8 mouse cellular contexts compared by ENCODE assay signal in the genomic region with DNA sequence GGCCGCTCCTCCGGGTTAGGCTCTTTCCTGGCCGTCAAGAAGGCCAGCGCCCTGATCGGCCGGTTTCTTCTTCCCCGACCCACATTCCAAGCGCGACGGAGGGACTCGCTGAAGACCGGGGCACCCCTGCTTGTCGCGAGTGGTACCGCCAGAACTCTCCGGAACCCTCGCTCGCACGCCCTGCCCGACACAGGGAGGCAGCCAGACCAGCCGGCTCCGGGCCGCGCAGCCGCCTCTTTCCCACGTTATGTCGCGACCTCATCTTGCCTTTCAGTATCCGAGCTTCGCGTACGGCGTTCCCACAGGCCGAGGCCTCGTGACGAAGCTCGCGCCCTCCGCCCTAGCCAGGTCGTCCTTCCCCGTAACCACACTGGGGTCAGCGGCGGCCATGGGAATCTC. TPM values are rescaled to one million over a fixed set of nuclear protein-coding genes. Genes with fewer than 3 reads are reported as not detected.
A peak's percentile ranks its signal among the peaks of the same experiment; 100 is the strongest.
DNase-seq lines count a peak whose midpoint lies in the region; ATAC-seq and TF ChIP-seq lines count a peak whose summit lies in the region.

No protein-coding gene starts in this region.

- H3K9me3 ChIP-seq in E14TG2a.4 (ENCODE audit: low read length), result no peaks in the 10 kb centered on the region
- H3K9me3 ChIP-seq in forebrain, postnatal 0 days (ENCODE audit: low read length), result no peaks in the 10 kb centered on the region

- peak overlapping the region; percentile 99 for H3K9ac ChIP-seq in forebrain, postnatal 0 days

- H3K79me2 ChIP-seq in macrophage (ENCODE audit: inconsistent target), result peaks cover 88% of the 10 kb centered on the region

- intact Hi-C loops in gastrocnemius, postnatal 14 days (cut with DNase I; ENCODE audit: low total_unique reads), result no loop called here

- peaks cover 71% of the 10 kb centered on the region for H3K4me1 ChIP-seq in E14TG2a.4 (replicated peaks; ENCODE audit: low read depth, low read length)
- H3K4me1 ChIP-seq in forebrain, postnatal 0 days (ENCODE audit: insufficient read depth), result peaks cover 17% of the 10 kb centered on the region

- H3K4me3 ChIP-seq in E14TG2a.4 (replicated peaks; ENCODE audit: low read length), result peak overlapping the region; percentile 99
- H3K4me3 ChIP-seq in forebrain, postnatal 0 days (ENCODE audit: low read depth, low read length), result peak overlapping the region; percentile 100
- peak overlapping the region; percentile 50 for H3K4me3 ChIP-seq in macrophage (ENCODE audit: inconsistent target)

- no peaks in the 10 kb centered on the region for H3K27me3 ChIP-seq in E14TG2a.4 (ENCODE audit: insufficient read depth, low read length)
- no peaks in the 10 kb centered on the region for H3K27me3 ChIP-seq in forebrain, postnatal 0 days (ENCODE audit: insufficient read depth, low read length)

- DNase-seq in frontal cortex, postnatal 10 days (ENCODE audit: low spot score in 2 of 2), result peak; percentile 55 to 61
- DNase-seq in frontal cortex, postnatal 36 days (ENCODE audit: low spot score in 2 of 2), result no peak
- no peak for DNase-seq in forebrain, postnatal 0 days
- no peak for DNase-seq in gastrocnemius, postnatal 14 days
- DNase-seq in yolk sac, embryonic 10.5 days (ENCODE audit: low spot score), result no peak
- no peak for DNase-seq in frontal cortex, adult 2 months (ENCODE audit: extremely low spot score in 1 of 2, low spot score in 1 of 2)

- WGBS in forebrain, postnatal 0 days, result 2% methylated on average over 41 of the region's 43 CpGs
- under 1% methylated on average over 37 of the region's 43 CpGs for WGBS in macrophage (ENCODE audit: missing documents)

- H3K27ac ChIP-seq in forebrain, postnatal 0 days (ENCODE audit: low read depth, low read length), result peak overlapping the region; percentile 98
- H3K27ac ChIP-seq in macrophage, result peak overlapping the region; percentile 86

- TF ChIP-seq CTCF in E14TG2a.4 (conservative IDR thresholded peaks at IDR 0.05; ENCODE audit: low read length), result no peak
- TF ChIP-seq CTCF in forebrain, postnatal 0 days (IDR thresholded peaks at IDR 0.05; ENCODE audit: low read depth), result no peak

- peaks cover 90% of the 10 kb centered on the region for H3K36me3 ChIP-seq in E14TG2a.4 (ENCODE audit: insufficient read depth, low read length)
- peaks cover 65% of the 10 kb centered on the region for H3K36me3 ChIP-seq in forebrain, postnatal 0 days (ENCODE audit: insufficient read depth)
- peaks cover 54% of the 10 kb centered on the region for H3K36me3 ChIP-seq in macrophage (ENCODE audit: inconsistent target)

- H3K4me2 ChIP-seq in forebrain, postnatal 0 days (ENCODE audit: low read depth), result peak overlapping the region; percentile 87

- peak; percentile 3 for ATAC-seq in forebrain, postnatal 0 days

RNA-seq across cellular contexts. Expression of a gene that starts 0.5 kb away (rescaled TPM):
- 1,003 and 1,045 TPM in 2 replicates for total RNA-seq in forebrain, postnatal 0 days (2014; rRNA removed)
- polyA plus RNA-seq in forebrain, postnatal 0 days (2015; fragmentation: Nextera tagmentation; extraction: Ambion mirVana), result 614 and 772 TPM in 2 replicates
- total RNA-seq in macrophage (2018; cell fraction: chromatin; rRNA removed), result 1,000 to 10,000 TPM in 13 of 26 experiments, 100 to 1,000 TPM in 13; 445 to 1,542 (median 988) TPM
- 100 to 1,000 TPM; 534 to 868 (median 666) TPM for total RNA-seq in macrophage (2018; cell fraction: cytosol; rRNA removed)
- total RNA-seq in macrophage (2018; cell fraction: nucleus; rRNA removed), result 1,000 to 10,000 TPM in 4 of 26 experiments, 100 to 1,000 TPM in 22; 458 to 1,180 (median 654) TPM
- polyA plus RNA-seq in macrophage (2018), result 683 to 1,306 TPM (median 693 TPM) in 3 replicates
- total RNA-seq in gastrocnemius, postnatal 14 days (2021), result 100 to 1,000 TPM; 141 to 170 TPM
- 365 and 370 TPM in 2 replicates for polyA plus RNA-seq in frontal cortex, adult 2 months (2012; rRNA removed)

RNA-seq across cellular contexts. Expression of a gene that starts 5.8 kb away (rescaled TPM):
- total RNA-seq in forebrain, postnatal 0 days (2014; rRNA removed), result 6.4 and 7.7 TPM in 2 replicates
- polyA plus RNA-seq in forebrain, postnatal 0 days (2015; fragmentation: Nextera tagmentation; extraction: Ambion mirVana), result 16.0 and 16.3 TPM in 2 replicates
- total RNA-seq in macrophage (2018; cell fraction: chromatin; rRNA removed), result 100 to 1,000 TPM in 22 of 26 experiments, 10 to 100 TPM in 4; 70.0 to 246 (median 131) TPM
- 1,000 to 10,000 TPM; 1,546 to 3,140 (median 2,433) TPM for total RNA-seq in macrophage (2018; cell fraction: cytosol; rRNA removed)
- 1,000 to 10,000 TPM in 9 of 26 experiments, 100 to 1,000 TPM in 17; 241 to 1,293 (median 906) TPM for total RNA-seq in macrophage (2018; cell fraction: nucleus; rRNA removed)
- polyA plus RNA-seq in macrophage (2018), result 3,562 to 8,261 TPM (median 3,776 TPM) in 3 replicates
- 1 to 10 TPM; 4.0 to 4.6 TPM for total RNA-seq in gastrocnemius, postnatal 14 days (2021)
- polyA plus RNA-seq in frontal cortex, adult 2 months (2012; rRNA removed), result 13.7 TPM in 2 replicates

RNA-seq across cellular contexts. Expression of a gene that starts 9.3 kb away (rescaled TPM):
- 158 and 214 TPM in 2 replicates for total RNA-seq in forebrain, postnatal 0 days (2014; rRNA removed)
- 118 and 122 TPM in 2 replicates for polyA plus RNA-seq in forebrain, postnatal 0 days (2015; fragmentation: Nextera tagmentation; extraction: Ambion mirVana)
- total RNA-seq in macrophage (2018; cell fraction: chromatin; rRNA removed), result 10 to 100 TPM; 38.2 to 95.0 (median 55.7) TPM
- total RNA-seq in macrophage (2018; cell fraction: cytosol; rRNA removed), result 10 to 100 TPM; 52.7 to 76.6 (median 65.2) TPM
- total RNA-seq in macrophage (2018; cell fraction: nucleus; rRNA removed), result 10 to 100 TPM; 30.8 to 88.6 (median 57.5) TPM
- 81.7 to 90.9 TPM (median 89.2 TPM) in 3 replicates for polyA plus RNA-seq in macrophage (2018)
- 10 to 100 TPM; 11.8 to 12.1 TPM for total RNA-seq in gastrocnemius, postnatal 14 days (2021)
- polyA plus RNA-seq in frontal cortex, adult 2 months (2012; rRNA removed), result 104 and 113 TPM in 2 replicates

RNA-seq across cellular contexts. Expression of a gene that starts 10.2 kb away (rescaled TPM):
- 79.2 and 82.4 TPM in 2 replicates for total RNA-seq in forebrain, postnatal 0 days (2014; rRNA removed)
- 60.6 and 77.6 TPM in 2 replicates for polyA plus RNA-seq in forebrain, postnatal 0 days (2015; fragmentation: Nextera tagmentation; extraction: Ambion mirVana)
- 100 to 1,000 TPM; 150 to 595 (median 301) TPM for total RNA-seq in macrophage (2018; cell fraction: chromatin; rRNA removed)
- 10 to 100 TPM; 51.5 to 80.4 (median 66.5) TPM for total RNA-seq in macrophage (2018; cell fraction: cytosol; rRNA removed)
- 100 to 1,000 TPM in 24 of 26 experiments, 10 to 100 TPM in 2; 85.8 to 278 (median 154) TPM for total RNA-seq in macrophage (2018; cell fraction: nucleus; rRNA removed)
- 57.8 to 99.6 TPM (median 77.5 TPM) in 3 replicates for polyA plus RNA-seq in macrophage (2018)
- 10 to 100 TPM; 22.4 to 23.2 TPM for total RNA-seq in gastrocnemius, postnatal 14 days (2021)
- 138 and 154 TPM in 2 replicates for polyA plus RNA-seq in frontal cortex, adult 2 months (2012; rRNA removed)

RNA-seq across cellular contexts. Expression of a gene that starts 13.9 kb away (rescaled TPM):
- 1.3 TPM in 1 of 2 replicates, not detected in the other for total RNA-seq in forebrain, postnatal 0 days (2014; rRNA removed)
- polyA plus RNA-seq in forebrain, postnatal 0 days (2015; fragmentation: Nextera tagmentation; extraction: Ambion mirVana), result 0.48 and 0.61 TPM in 2 replicates
- total RNA-seq in macrophage (2018; cell fraction: chromatin; rRNA removed), result 10 to 100 TPM in 25 of 26 experiments, 1 to 10 TPM in 1; 7.6 to 87.6 (median 29.3) TPM
- 10 to 100 TPM in 23 of 26 experiments, 1 to 10 TPM in 3; 8.5 to 49.0 (median 19.5) TPM for total RNA-seq in macrophage (2018; cell fraction: cytosol; rRNA removed)
- 10 to 100 TPM in 25 of 26 experiments, 1 to 10 TPM in 1; 10.0 to 76.3 (median 24.5) TPM for total RNA-seq in macrophage (2018; cell fraction: nucleus; rRNA removed)
- 16.4 to 43.4 TPM (median 40.3 TPM) in 3 replicates for polyA plus RNA-seq in macrophage (2018)
- total RNA-seq in gastrocnemius, postnatal 14 days (2021), result 1 to 10 TPM; 1.3 to 1.8 TPM
- 5.3 and 5.4 TPM in 2 replicates for polyA plus RNA-seq in frontal cortex, adult 2 months (2012; rRNA removed)

Comparison
In these comparisons a context has a peak if more than half of its experiments do, and no peak if none do; other contexts are left out.
1. DNase-seq: peak in frontal cortex, postnatal 10 days (2 of 2); none in frontal cortex, postnatal 36 days (0 of 2), forebrain, postnatal 0 days (single experiment), gastrocnemius, postnatal 14 days (single experiment), yolk sac, embryonic 10.5 days (single experiment) and frontal cortex, adult 2 months (0 of 2).
2. H3K4me3 ChIP-seq: peak in every context shown above with its lines; median percentile 100 in forebrain, postnatal 0 days; 99 in E14TG2a.4; 50 in macrophage.
3. RNA of a gene that starts 5.8 kb away (polyA plus RNA-seq): 3,562 to 8,261 TPM in macrophage; 16.0 to 16.3 TPM in forebrain, postnatal 0 days and 13.7 TPM in frontal cortex, adult 2 months; every median in the first group is over 100 times any median in the second.